Mouse (Mus musculus): ENCODE data around the gene Olfr1493-ps1. TPM values are rescaled to one million over a fixed set of nuclear protein-coding genes. Genes with fewer than 3 reads are reported as not detected.

The Olfr1493-ps1 gene
- not detected in 2 replicates for polyA plus RNA-seq (2015; fragmentation: Nextera tagmentation; extraction: Ambion mirVana)

GRCm38 (mm10) chr19:13722978-13723377 lies at the start of gene Olfr1493-ps1:
Olfr1493-ps1 (plus strand) TSS chr19:13723278.

GRCm38 (mm10) chr19:13696968-13697367 lies 26.1 kb upstream of the Olfr1493-ps1 start, which contains the start of gene Olfr1491:
Olfr1491 (plus strand) TSS chr19:13697268.

GRCm38 (mm10) chr19:13739428-13739827 lies 16.4 kb downstream of the Olfr1493-ps1 start, which contains the start of gene Olfr1494:
Olfr1494 (plus strand) TSS chr19:13739728.

GRCm38 (mm10) chr19:13764306-13764705 lies 41.2 kb downstream of the Olfr1493-ps1 start, which contains the start of gene Olfr1495:
Olfr1495 (plus strand) TSS chr19:13764606.

GRCm38 (mm10) chr19:13777578-13777977 lies 54.5 kb downstream of the Olfr1493-ps1 start, which contains the start of gene Olfr1496:
Olfr1496 (plus strand) TSS chr19:13777878.

Other genes with a start within 250 kb of the Olfr1493-ps1 start
- gene Olfr1475, start 243.1 kb upstream of the Olfr1493-ps1 start, polyA plus RNA-seq (2015; fragmentation: Nextera tagmentation; extraction: Ambion mirVana): not detected in 2 replicates
- gene Olfr1477, start 222.7 kb upstream of the Olfr1493-ps1 start, polyA plus RNA-seq (2015; fragmentation: Nextera tagmentation; extraction: Ambion mirVana): not detected in 2 replicates
- gene Olfr1480, start 195.4 kb upstream of the Olfr1493-ps1 start, polyA plus RNA-seq (2015; fragmentation: Nextera tagmentation; extraction: Ambion mirVana): not detected in 2 replicates
- not detected in 2 replicates for gene Olfr1484, start 139.8 kb upstream of the Olfr1493-ps1 start, polyA plus RNA-seq (2015; fragmentation: Nextera tagmentation; extraction: Ambion mirVana)
- gene Olfr1487, start 105.9 kb upstream of the Olfr1493-ps1 start, polyA plus RNA-seq (2015; fragmentation: Nextera tagmentation; extraction: Ambion mirVana): not detected in 2 replicates
- gene Olfr1489, start 91.7 kb upstream of the Olfr1493-ps1 start, polyA plus RNA-seq (2015; fragmentation: Nextera tagmentation; extraction: Ambion mirVana): not detected in 2 replicates
- not detected in 2 replicates for gene Olfr1490, start 72.2 kb upstream of the Olfr1493-ps1 start, polyA plus RNA-seq (2015; fragmentation: Nextera tagmentation; extraction: Ambion mirVana)
- not detected in 2 replicates for gene Olfr1491, start 26.0 kb upstream of the Olfr1493-ps1 start, polyA plus RNA-seq (2015; fragmentation: Nextera tagmentation; extraction: Ambion mirVana)
- not detected in 2 replicates for gene Olfr1494, start 16.4 kb downstream of the Olfr1493-ps1 start, polyA plus RNA-seq (2015; fragmentation: Nextera tagmentation; extraction: Ambion mirVana)
- gene Olfr1495, start 41.3 kb downstream of the Olfr1493-ps1 start, polyA plus RNA-seq (2015; fragmentation: Nextera tagmentation; extraction: Ambion mirVana): not detected in 2 replicates
- not detected in 2 replicates for gene Olfr1496, start 54.6 kb downstream of the Olfr1493-ps1 start, polyA plus RNA-seq (2015; fragmentation: Nextera tagmentation; extraction: Ambion mirVana)
- not detected in 2 replicates for gene Olfr1497, start 74.9 kb downstream of the Olfr1493-ps1 start, polyA plus RNA-seq (2015; fragmentation: Nextera tagmentation; extraction: Ambion mirVana)
- not detected in 2 replicates for gene Olfr1499, start 96.2 kb downstream of the Olfr1493-ps1 start, polyA plus RNA-seq (2015; fragmentation: Nextera tagmentation; extraction: Ambion mirVana)
- gene Olfr1500, start 107.2 kb downstream of the Olfr1493-ps1 start, polyA plus RNA-seq (2015; fragmentation: Nextera tagmentation; extraction: Ambion mirVana): not detected in 2 replicates
- not detected in 2 replicates for gene Olfr1501, start 127.4 kb downstream of the Olfr1493-ps1 start, polyA plus RNA-seq (2015; fragmentation: Nextera tagmentation; extraction: Ambion mirVana)
- gene Olfr1502, start 138.5 kb downstream of the Olfr1493-ps1 start, polyA plus RNA-seq (2015; fragmentation: Nextera tagmentation; extraction: Ambion mirVana): not detected in 2 replicates
- gene Olfr1504, start 174.7 kb downstream of the Olfr1493-ps1 start, polyA plus RNA-seq (2015; fragmentation: Nextera tagmentation; extraction: Ambion mirVana): not detected in 2 replicates
- gene Olfr1505, start 190.3 kb downstream of the Olfr1493-ps1 start, polyA plus RNA-seq (2015; fragmentation: Nextera tagmentation; extraction: Ambion mirVana): not detected in 2 replicates